Mouse (Mus musculus) layer of hippocampus, postnatal 36 days (tissue): ENCODE measurements around the gene Defa25. TPM values are rescaled to one million over a fixed set of nuclear protein-coding genes. Genes with fewer than 3 reads are reported as not detected.
"Not testable (repeated sequence)": the region's sequence is repeated elsewhere in the genome, so short reads cannot be mapped to it uniquely, and the experiment has no call there.

Experiments used
- DNase-seq, 2 experiments: peaks; one replicate each; pipeline ENCODE4 v3.0.0; 2022
- total RNA-seq, 2 experiments: library from RNA; stranded (reverse); gene quantifications; 2 replicates each; pipeline ENCODE4 v1.2.3; 2021

Defa25 gene
- total RNA-seq = not detected

GRCm38 (mm10) chr8:21084142-21084541 lies at the start of gene Defa25:
Gene Defa25, plus strand, starts transcription at chr8:21084442.
- not testable (repeated sequence) for DNase-seq

DNA sequence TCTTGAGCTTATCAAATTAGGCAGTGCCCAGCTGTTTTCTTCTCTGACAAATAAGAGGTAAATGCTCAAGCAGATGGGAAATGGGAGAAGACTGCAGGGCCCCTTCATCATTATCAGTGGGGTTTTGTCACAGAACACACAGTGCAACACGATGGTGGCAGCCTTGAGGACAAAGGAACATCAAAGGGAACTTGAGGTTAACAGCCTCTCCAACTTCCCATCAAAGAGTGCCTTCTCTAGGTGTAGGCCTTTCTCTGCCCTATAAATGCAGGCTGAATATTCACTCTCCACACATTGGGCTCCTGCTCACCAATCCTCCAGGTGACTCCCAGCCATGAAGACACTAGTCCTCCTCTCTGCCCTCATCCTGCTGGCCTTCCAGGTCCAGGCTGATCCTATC lies 29.5 kb upstream of the Defa25 start, which contains the start of gene Defa23:
Gene Defa23 (plus strand): TSS at position 301 of the 400 bp plus-strand sequence.
- not testable (repeated sequence) for DNase-seq

- DNase-seq = not testable (repeated sequence)
These were observed 19.5 kb upstream of the Defa25 start, which contains the start of gene Defa35 for GRCm38 (mm10) chr8:21064738-21065137. Gene Defa35, plus strand, starts transcription at chr8:21065038.

GRCm38 (mm10) chr8:21093106-21093505 lies 8.9 kb downstream of the Defa25 start:
- no peak for DNase-seq

- not testable (repeated sequence) for DNase-seq
These were observed 11.7 kb downstream of the Defa25 start, which contains the start of gene Gm14851 for GRCm38 (mm10) chr8:21095950-21096349. Gene Gm14851, minus strand, starts transcription at chr8:21096050.

DNA sequence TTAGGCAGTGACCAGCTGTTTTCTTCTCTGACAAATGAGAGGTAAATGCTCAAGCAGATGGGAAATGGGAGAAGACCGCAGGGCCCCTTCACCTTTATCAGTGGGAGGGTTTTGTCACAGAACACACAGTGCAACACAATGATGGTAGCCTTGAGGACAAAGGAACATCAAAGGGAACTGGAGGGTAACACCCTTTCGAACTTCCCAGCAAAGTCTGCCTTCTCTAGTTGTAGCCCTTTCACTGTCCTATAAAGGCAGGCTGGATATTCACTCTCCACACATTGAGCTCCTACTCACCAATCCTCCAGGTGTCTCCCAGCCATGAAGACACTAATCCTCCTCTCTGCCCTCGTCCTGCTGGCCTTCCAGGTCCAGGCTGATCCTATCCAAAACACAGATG lies 50.1 kb downstream of the Defa25 start, which contains the start of gene Defa30:
Gene Defa30 (plus strand): TSS at position 301 of the 400 bp plus-strand sequence.
- DNase-seq = not testable (repeated sequence)

Other genes starting within 250 kb of the Defa25 start
- gene Defb33, start 191.8 kb upstream of the Defa25 start, total RNA-seq = not detected
- gene Gm15056, start 181.8 kb upstream of the Defa25 start, total RNA-seq = not detected
- gene Gm6040, start 162.4 kb upstream of the Defa25 start, total RNA-seq = not detected
- gene AY761185, start 139.7 kb upstream of the Defa25 start, total RNA-seq = not detected
- not detected for gene Defa21, start 58.9 kb upstream of the Defa25 start, total RNA-seq
- not detected for gene Defa23, start 29.4 kb upstream of the Defa25 start, total RNA-seq
- not detected for gene Defa35, start 19.4 kb upstream of the Defa25 start, total RNA-seq
- gene Gm14851, start 11.6 kb downstream of the Defa25 start, total RNA-seq = not detected
- not detected for gene Defa30, start 50.2 kb downstream of the Defa25 start, total RNA-seq
- gene Defa22, start 77.8 kb downstream of the Defa25 start, total RNA-seq = not detected
- gene Defa31, start 107.2 kb downstream of the Defa25 start, total RNA-seq = not detected
- not detected for gene Gm15293, start 117.1 kb downstream of the Defa25 start, total RNA-seq
- not detected for gene Gm15292, start 165.3 kb downstream of the Defa25 start, total RNA-seq
- not detected for gene Defa27, start 231.1 kb downstream of the Defa25 start, total RNA-seq
- gene Defa29, start 242.6 kb downstream of the Defa25 start, total RNA-seq = not detected